Mouse (Mus musculus) hindbrain, postnatal 0 days (tissue): ENCODE data around the gene Ano8. TPM values are rescaled to one million over a fixed set of nuclear protein-coding genes. Genes with fewer than 3 reads are reported as not detected.
A peak's percentile ranks its signal among the peaks of the same experiment; 100 is the strongest.
"Not testable (repeated sequence)": the region's sequence is repeated elsewhere in the genome, so short reads cannot be mapped to it uniquely, and the experiment has no call there.

Source experiments
- ATAC-seq: fragments of 200-750 bp; cut with Nextera tagmentation; 2 replicates; pipeline ENCODE4 v1.8.0; 2017; ENCODE audit warnings: mild to moderate bottlenecking, moderate TSS enrichment, moderate library complexity
- DNase-seq: peaks from one replicate; pipeline ENCODE4 v3.0.0-alpha.2; 2015; ENCODE audit warnings: low spot score
- H3K27ac ChIP-seq: fragments of 300-500 bp; sonication (generic); 2 replicates; pipeline ENCODE4 v1.5.1; 2014; ENCODE audit warnings: mild to moderate bottlenecking
- H3K27me3 ChIP-seq: fragments of 300-500 bp; sonication (generic); 2 replicates; pipeline ENCODE4 v1.6.1; 2014; ENCODE audit warnings: low read length, mixed read lengths; ENCODE audit not compliant: insufficient read depth
- H3K36me3 ChIP-seq: fragments of 300-500 bp; sonication (generic); 2 replicates; pipeline ENCODE4 v1.6.1; 2014; ENCODE audit warnings: low read length, mixed read lengths; ENCODE audit not compliant: insufficient read depth
- H3K4me1 ChIP-seq: fragments of 300-500 bp; sonication (generic); 2 replicates; pipeline ENCODE4 v1.6.1; 2014; ENCODE audit warnings: antibody characterized with exemption, low read length, mixed read lengths; ENCODE audit not compliant: insufficient read depth
- H3K4me2 ChIP-seq: fragments of 300-500 bp; sonication (generic); 2 replicates; pipeline ENCODE4 v1.6.1; 2014; ENCODE audit warnings: low read depth, mild to moderate bottlenecking, low read length, moderate library complexity, mixed read lengths
- H3K4me3 ChIP-seq: fragments of 300-500 bp; sonication (generic); 2 replicates; pipeline ENCODE4 v1.5.1; 2014; ENCODE audit warnings: low read length
- H3K9ac ChIP-seq: fragments of 300-500 bp; sonication (generic); replicated peaks from 2 replicates; pipeline ENCODE4 v1.6.1; 2014; ENCODE audit warnings: mild to moderate bottlenecking, low read length, moderate library complexity, mixed read lengths
- H3K9me3 ChIP-seq: fragments of 300-500 bp; sonication (generic); 2 replicates; pipeline ENCODE4 v1.6.1; 2016; ENCODE audit warnings: low read length, mixed read lengths
- CTCF ChIP-seq: IDR thresholded peaks from 2 replicates; pipeline ENCODE4 v1.5.1; 2016; ENCODE audit warnings: antibody characterized with exemption, control low read depth, low read depth
- WGBS: fragments of 180-500 bp; shearing (Covaris S2); extraction: QIAGEN DNeasy Blood & Tissue Kit; methylation state at CpG from one replicate; pipeline ENCODE4 v1.1.7; 2014; 5-methylcytosine and 5-hydroxymethylcytosine counted together
- polyA plus RNA-seq: library from polyadenylated mRNA; unstranded; fragments of >200 nt; fragmentation: Nextera tagmentation; extraction: Ambion mirVana; gene quantifications from 2 replicates; pipeline ENCODE4 v1.2.1, GENCODE M21; 2015
- total RNA-seq: library from RNA; depleted of rRNA; stranded (reverse); fragments of >200 nt; gene quantifications from 2 replicates; pipeline ENCODE4 v1.2.3, GENCODE M21; 2014; rRNA removed

Gene Ano8
- total RNA-seq (78.6 and 80.5 TPM in 2 replicates), polyA plus RNA-seq (4.7 and 5.3 TPM in 2 replicates)

- Histone ChIP-seq H3K27me3 (no peaks in the 10 kb centered on the region), H3K4me3 (peak within 1 kb of the TSS; percentile 92), H3K36me3 (peaks cover 11% of the 10 kb centered on the region; the same call in 1 of the 2 replicates), H3K27ac (peak within 1 kb of the TSS; percentile 82), H3K4me2 (peak within 1 kb of the TSS; percentile 90), H3K4me1 (peaks cover 12% of the 10 kb centered on the region), H3K9ac (peak within 1 kb of the TSS; percentile 94), H3K9me3 (no peaks in the 10 kb centered on the region)
- ATAC-seq (peak; percentile 85), DNase-seq (peak; percentile 95)
- 6% methylated on average over 48 of the region's 58 CpGs for WGBS
- no peak for TF ChIP-seq CTCF
These were observed at the start of gene Ano8 for GRCm38 (mm10) chr8:71485142-71486135. Ano8 (minus strand) TSS chr8:71485963.

- no peak for DNase-seq
- H3K4me1 ChIP-seq: no peaks in the 10 kb centered on the region
- ATAC-seq: no peak
- H3K36me3 ChIP-seq: no peaks in the 10 kb centered on the region
- peaks cover 6% of the 10 kb centered on the region; the same call in 1 of the 2 replicates for H3K27me3 ChIP-seq
- H3K4me2 ChIP-seq: no peak overlapping the region
- WGBS: 34% methylated on average over 3 of the region's 3 CpGs
- no peak overlapping the region for H3K27ac ChIP-seq
- TF ChIP-seq CTCF: no peak
- H3K9ac ChIP-seq: no peak overlapping the region
- H3K4me3 ChIP-seq: no peak overlapping the region
- no peaks in the 10 kb centered on the region for H3K9me3 ChIP-seq
These were observed 48.6 kb upstream of the Ano8 start for GRCm38 (mm10) chr8:71534263-71534810.

GRCm38 (mm10) chr8:71530735-71531467 is 45.1 kb upstream of the Ano8 start:
- not testable (repeated sequence) for H3K27me3 ChIP-seq, H3K4me2 ChIP-seq, H3K36me3 ChIP-seq, H3K4me1 ChIP-seq, H3K27ac ChIP-seq, H3K9ac ChIP-seq, ATAC-seq, H3K9me3 ChIP-seq, H3K4me3 ChIP-seq
- DNase-seq: peak; percentile 62
- peak; percentile 62 for TF ChIP-seq CTCF
- 66% methylated on average over 5 of the region's 12 CpGs for WGBS

- H3K4me1 ChIP-seq: no peaks in the 10 kb centered on the region
- no peak overlapping the region for H3K4me3 ChIP-seq
- TF ChIP-seq CTCF: no peak
- H3K27ac ChIP-seq: peak overlapping the region; percentile 56; the same call in 1 of the 2 replicates
- DNase-seq: no peak
- no peak overlapping the region for H3K4me2 ChIP-seq
- H3K9me3 ChIP-seq: no peaks in the 10 kb centered on the region
- H3K27me3 ChIP-seq: peaks cover 22% of the 10 kb centered on the region
- 83% methylated on average over 11 of the region's 11 CpGs for WGBS
- no peaks in the 10 kb centered on the region for H3K36me3 ChIP-seq
- no peak overlapping the region for H3K9ac ChIP-seq
- no peak for ATAC-seq
These were observed 42.8 kb upstream of the Ano8 start for GRCm38 (mm10) chr8:71528362-71529073.

- H3K27ac ChIP-seq: peak overlapping the region; percentile 32; the same call in 1 of the 2 replicates
- no peak overlapping the region for H3K4me2 ChIP-seq
- H3K36me3 ChIP-seq: no peaks in the 10 kb centered on the region
- WGBS: 56% methylated on average over 3 of the region's 3 CpGs
- H3K27me3 ChIP-seq: peaks cover 22% of the 10 kb centered on the region
- H3K4me1 ChIP-seq: no peaks in the 10 kb centered on the region
- TF ChIP-seq CTCF: no peak
- no peaks in the 10 kb centered on the region for H3K9me3 ChIP-seq
- no peak overlapping the region for H3K9ac ChIP-seq
- DNase-seq (no peak), ATAC-seq (no peak)
- H3K4me3 ChIP-seq: no peak overlapping the region
These were observed 41.6 kb upstream of the Ano8 start for GRCm38 (mm10) chr8:71527162-71527870.
